Mouse (Mus musculus): Measurements from ENCODE around the gene Tssc4. TPM values are rescaled to one million over a fixed set of nuclear protein-coding genes. Genes with fewer than 3 reads are reported as not detected.

The Tssc4 gene
- polyA plus RNA-seq, 1 experiment: 99.9 TPM

- no peak for TF ChIP-seq CTCF (IDR thresholded peaks at IDR 0.05; ENCODE audit: borderline replicate concordance, extremely low read depth, insufficient read depth, insufficient read length)
- DNase-seq (ENCODE audit: low read depth): no peak
Observed at GRCm38 (mm10) chr7:143034519-143035450, 34.3 kb upstream of the Tssc4 start.

- TF ChIP-seq CTCF (IDR thresholded peaks at IDR 0.05; ENCODE audit: borderline replicate concordance, extremely low read depth, insufficient read depth, insufficient read length) (no peak), POLR2A (IDR thresholded peaks at IDR 0.05; ENCODE audit: borderline replicate concordance, extremely low read depth, insufficient read depth, insufficient read length, poor library complexity, severe bottlenecking) (no peak)
- no peak for DNase-seq (ENCODE audit: low read depth)
Observed at GRCm38 (mm10) chr7:143036787-143037186, 32.3 kb upstream of the Tssc4 start.

GRCm38 (mm10) chr7:143037306-143037705, 31.7 kb upstream of the Tssc4 start:
- DNase-seq (ENCODE audit: low read depth): no peak
- TF ChIP-seq POLR2A (IDR thresholded peaks at IDR 0.05; ENCODE audit: borderline replicate concordance, extremely low read depth, insufficient read depth, insufficient read length, poor library complexity, severe bottlenecking) (no peak), CTCF (IDR thresholded peaks at IDR 0.05; ENCODE audit: borderline replicate concordance, extremely low read depth, insufficient read depth, insufficient read length) (no peak)

GRCm38 (mm10) chr7:143038174-143038931, 30.7 kb upstream of the Tssc4 start:
- no peak for TF ChIP-seq POLR2A (IDR thresholded peaks at IDR 0.05; ENCODE audit: borderline replicate concordance, extremely low read depth, insufficient read depth, insufficient read length, poor library complexity, severe bottlenecking)
- no peak for TF ChIP-seq CTCF (IDR thresholded peaks at IDR 0.05; ENCODE audit: borderline replicate concordance, extremely low read depth, insufficient read depth, insufficient read length)
- DNase-seq (ENCODE audit: low read depth): no peak

- no peak for TF ChIP-seq CTCF (IDR thresholded peaks at IDR 0.05; ENCODE audit: borderline replicate concordance, extremely low read depth, insufficient read depth, insufficient read length)
- TF ChIP-seq POLR2A (IDR thresholded peaks at IDR 0.05; ENCODE audit: borderline replicate concordance, extremely low read depth, insufficient read depth, insufficient read length, poor library complexity, severe bottlenecking): no peak
- DNase-seq (ENCODE audit: low read depth): no peak
Observed at GRCm38 (mm10) chr7:143040561-143040960, 28.5 kb upstream of the Tssc4 start.

GRCm38 (mm10) chr7:143041138-143041822, 27.8 kb upstream of the Tssc4 start:
- no peak for TF ChIP-seq CTCF (IDR thresholded peaks at IDR 0.05; ENCODE audit: borderline replicate concordance, extremely low read depth, insufficient read depth, insufficient read length)
- no peak for TF ChIP-seq POLR2A (IDR thresholded peaks at IDR 0.05; ENCODE audit: borderline replicate concordance, extremely low read depth, insufficient read depth, insufficient read length, poor library complexity, severe bottlenecking)
- no peak for DNase-seq (ENCODE audit: low read depth)

GRCm38 (mm10) chr7:143042089-143042488, 27.0 kb upstream of the Tssc4 start:
- no peak for DNase-seq (ENCODE audit: low read depth)
- TF ChIP-seq CTCF (IDR thresholded peaks at IDR 0.05; ENCODE audit: borderline replicate concordance, extremely low read depth, insufficient read depth, insufficient read length): no peak
- no peak for TF ChIP-seq POLR2A (IDR thresholded peaks at IDR 0.05; ENCODE audit: borderline replicate concordance, extremely low read depth, insufficient read depth, insufficient read length, poor library complexity, severe bottlenecking)

- no peak for TF ChIP-seq POLR2A (IDR thresholded peaks at IDR 0.05; ENCODE audit: borderline replicate concordance, extremely low read depth, insufficient read depth, insufficient read length, poor library complexity, severe bottlenecking)
- TF ChIP-seq CTCF (IDR thresholded peaks at IDR 0.05; ENCODE audit: borderline replicate concordance, extremely low read depth, insufficient read depth, insufficient read length): no peak
- DNase-seq (ENCODE audit: low read depth): no peak
Observed at GRCm38 (mm10) chr7:143042897-143043300, 26.1 kb upstream of the Tssc4 start.

- TF ChIP-seq CTCF (IDR thresholded peaks at IDR 0.05; ENCODE audit: borderline replicate concordance, extremely low read depth, insufficient read depth, insufficient read length) (no peak), POLR2A (IDR thresholded peaks at IDR 0.05; ENCODE audit: borderline replicate concordance, extremely low read depth, insufficient read depth, insufficient read length, poor library complexity, severe bottlenecking) (no peak)
- DNase-seq (ENCODE audit: low read depth): no peak
Observed at GRCm38 (mm10) chr7:143044049-143044825, 24.8 kb upstream of the Tssc4 start.

- no peak; the same call in 1 of the 2 replicates for TF ChIP-seq CTCF (IDR thresholded peaks at IDR 0.05; ENCODE audit: borderline replicate concordance, extremely low read depth, insufficient read depth, insufficient read length)
- no peak for TF ChIP-seq POLR2A (IDR thresholded peaks at IDR 0.05; ENCODE audit: borderline replicate concordance, extremely low read depth, insufficient read depth, insufficient read length, poor library complexity, severe bottlenecking)
- no peak for DNase-seq (ENCODE audit: low read depth)
Observed at GRCm38 (mm10) chr7:143044826-143045206, 24.2 kb upstream of the Tssc4 start.

Data from brain, embryonic 14.5 days (tissue).